Mouse (Mus musculus): ENCODE results near the gene Psma6. TPM values are rescaled to one million over a fixed set of nuclear protein-coding genes. Genes with fewer than 3 reads are reported as not detected.
"Not testable (repeated sequence)": the region's sequence is repeated elsewhere in the genome, so short reads cannot be mapped to it uniquely, and the experiment has no call there.

Gene Psma6
- 389 and 394 TPM in 2 replicates for polyA plus RNA-seq (2015; fragmentation: Nextera tagmentation; extraction: Ambion mirVana)

DNA sequence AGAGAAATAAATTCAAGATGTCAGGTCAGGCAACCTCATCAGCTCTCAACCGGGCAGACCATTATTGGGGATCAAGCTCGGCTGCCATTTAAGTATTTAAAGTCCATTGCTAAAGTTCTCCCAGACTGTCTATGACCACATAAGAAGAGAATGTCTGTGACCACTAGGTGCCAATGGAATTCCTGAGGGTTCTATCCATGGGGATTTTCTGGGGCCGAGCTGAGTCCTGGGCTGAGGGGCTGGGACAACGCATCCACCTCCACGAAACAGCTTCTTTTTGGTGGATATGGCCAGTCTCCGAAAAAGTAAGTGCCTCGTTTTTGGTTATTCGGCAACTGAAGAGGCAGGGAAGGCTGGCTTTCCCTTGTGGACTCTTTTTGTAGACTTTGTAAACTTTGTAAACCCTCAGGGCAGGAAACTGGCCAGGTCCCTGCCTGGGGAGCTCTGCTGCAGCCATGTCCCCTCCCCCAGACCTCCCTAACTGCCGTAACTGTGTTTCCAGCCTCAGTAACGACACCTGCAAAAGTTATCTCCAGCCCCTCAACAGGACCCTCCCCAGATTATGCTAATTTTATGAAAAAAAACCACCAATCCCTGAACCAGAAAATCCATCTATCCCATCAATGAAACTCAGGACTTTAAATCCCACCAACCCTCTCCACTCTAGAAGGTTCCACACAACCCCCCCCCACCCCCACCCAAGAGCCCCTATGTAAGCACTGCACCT lies at the start of gene Psma6:
Psma6 (plus strand) TSS at position 200 of the 727 bp plus-strand sequence.
- Histone ChIP-seq H3K27me3 (ENCODE audit: control insufficient read depth, insufficient read depth, low read depth, low read length) (no peaks in the 10 kb centered on the region), H3K27ac (ENCODE audit: low read length) (no peak within 1 kb of the TSS), H3K4me1 (replicated peaks; ENCODE audit: control insufficient read depth, insufficient read depth, low read length) (peaks cover 11% of the 10 kb centered on the region), H3K9me3 (ENCODE audit: control insufficient read depth, low read length) (no peaks in the 10 kb centered on the region), H3K4me2 (ENCODE audit: low read depth, low read length) (no peak within 1 kb of the TSS), H3K36me3 (ENCODE audit: control insufficient read depth, insufficient read depth, low read length) (no peaks in the 10 kb centered on the region), H3K9ac (ENCODE audit: low read length) (no peak within 1 kb of the TSS), H3K4me3 (ENCODE audit: low read length) (no peak within 1 kb of the TSS)
- ATAC-seq (ENCODE audit: low read depth): no peak
- WGBS: 62% methylated on average over 10 of the region's 10 CpGs

DNA sequence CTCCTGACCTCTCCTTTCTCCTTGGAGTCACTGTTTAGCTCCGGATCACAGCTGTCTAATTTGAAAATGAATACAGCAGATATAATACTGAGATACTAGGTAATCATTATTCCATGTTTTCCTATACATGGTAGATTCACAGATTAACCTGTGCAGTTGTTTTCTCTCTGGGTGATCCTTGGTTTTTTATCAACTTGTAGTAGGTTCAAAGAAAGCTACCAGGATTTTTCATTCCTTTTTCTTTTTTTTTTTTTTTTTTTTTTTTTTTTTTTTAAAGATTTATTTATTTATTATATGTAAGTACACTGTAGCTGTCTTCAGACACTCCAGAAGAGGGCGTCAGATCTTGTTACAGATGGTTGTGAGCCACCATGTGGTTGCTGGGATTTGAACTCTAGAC lies 45.5 kb upstream of the Psma6 start:
- not testable (repeated sequence) for H3K4me2 ChIP-seq (ENCODE audit: low read depth, low read length); ATAC-seq (ENCODE audit: low read depth); H3K27me3 ChIP-seq (ENCODE audit: control insufficient read depth, insufficient read depth, low read depth, low read length); H3K9ac ChIP-seq (ENCODE audit: low read length); H3K9me3 ChIP-seq (ENCODE audit: control insufficient read depth, low read length); H3K4me1 ChIP-seq (replicated peaks; ENCODE audit: control insufficient read depth, insufficient read depth, low read length); H3K36me3 ChIP-seq (ENCODE audit: control insufficient read depth, insufficient read depth, low read length); H3K27ac ChIP-seq (ENCODE audit: low read length); H3K4me3 ChIP-seq (ENCODE audit: low read length)
- 86% methylated on average over 1 of the region's 2 CpGs for WGBS

DNA sequence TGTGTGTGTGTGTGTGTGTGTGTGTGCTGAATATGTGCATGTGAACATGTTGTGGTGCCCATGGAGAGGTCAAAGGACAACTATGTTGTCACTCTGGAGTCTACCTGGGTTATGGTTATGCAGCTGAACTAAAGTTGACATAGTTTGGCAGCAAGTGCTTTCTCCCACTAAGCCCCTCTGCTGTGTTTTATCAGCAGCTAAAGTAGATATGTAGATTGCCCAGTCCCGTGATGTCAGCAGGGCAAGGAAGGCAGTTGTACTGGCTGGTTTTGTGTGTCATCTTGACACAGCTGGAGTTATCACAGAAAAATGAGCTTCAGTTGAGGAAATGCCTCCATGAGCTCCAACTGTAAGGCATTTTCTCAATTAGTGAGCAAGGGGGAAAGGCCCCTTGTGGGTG lies 41.0 kb upstream of the Psma6 start:
- H3K9me3 ChIP-seq (ENCODE audit: control insufficient read depth, low read length); H3K4me3 ChIP-seq (ENCODE audit: low read length); ATAC-seq (ENCODE audit: low read depth); H3K4me1 ChIP-seq (replicated peaks; ENCODE audit: control insufficient read depth, insufficient read depth, low read length); H3K27me3 ChIP-seq (ENCODE audit: control insufficient read depth, insufficient read depth, low read depth, low read length); H3K9ac ChIP-seq (ENCODE audit: low read length); H3K27ac ChIP-seq (ENCODE audit: low read length); H3K36me3 ChIP-seq (ENCODE audit: control insufficient read depth, insufficient read depth, low read length); H3K4me2 ChIP-seq (ENCODE audit: low read depth, low read length): not testable (repeated sequence)
- WGBS: 33% methylated on average over 1 of the region's 1 CpGs

DNA sequence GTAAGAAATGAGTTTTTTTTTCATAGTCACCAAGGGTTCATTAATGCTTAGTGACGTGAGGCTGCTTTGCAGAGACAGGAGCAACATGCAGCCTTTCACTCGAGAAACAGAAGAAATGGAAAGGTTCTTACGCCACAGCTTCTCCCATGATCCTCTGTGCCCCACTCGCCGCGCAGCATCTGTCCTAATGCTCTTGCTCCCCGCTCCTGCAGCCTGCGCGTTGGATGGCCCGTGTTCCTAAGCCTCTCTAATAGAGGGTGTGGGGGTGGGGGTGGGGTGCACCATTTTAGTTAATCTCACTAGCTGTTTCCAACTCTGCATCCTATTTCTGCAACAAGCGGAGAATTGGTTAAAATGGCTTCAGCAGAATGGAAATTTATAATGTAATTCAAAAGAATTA lies 40.0 kb upstream of the Psma6 start:
- H3K9me3 ChIP-seq (ENCODE audit: control insufficient read depth, low read length): no peaks in the 10 kb centered on the region
- WGBS: 81% methylated on average over 11 of the region's 11 CpGs
- ATAC-seq (ENCODE audit: low read depth): no peak
- H3K27me3 ChIP-seq (ENCODE audit: control insufficient read depth, insufficient read depth, low read depth, low read length): no peaks in the 10 kb centered on the region
- no peaks in the 10 kb centered on the region for H3K4me1 ChIP-seq (replicated peaks; ENCODE audit: control insufficient read depth, insufficient read depth, low read length)
- H3K27ac ChIP-seq (ENCODE audit: low read length): no peak overlapping the region; the same call in 1 of the 2 replicates
- H3K36me3 ChIP-seq (ENCODE audit: control insufficient read depth, insufficient read depth, low read length): no peaks in the 10 kb centered on the region
- no peak overlapping the region for H3K4me2 ChIP-seq (ENCODE audit: low read depth, low read length)
- no peak overlapping the region for H3K9ac ChIP-seq (ENCODE audit: low read length)
- H3K4me3 ChIP-seq (ENCODE audit: low read length): no peak overlapping the region

DNA sequence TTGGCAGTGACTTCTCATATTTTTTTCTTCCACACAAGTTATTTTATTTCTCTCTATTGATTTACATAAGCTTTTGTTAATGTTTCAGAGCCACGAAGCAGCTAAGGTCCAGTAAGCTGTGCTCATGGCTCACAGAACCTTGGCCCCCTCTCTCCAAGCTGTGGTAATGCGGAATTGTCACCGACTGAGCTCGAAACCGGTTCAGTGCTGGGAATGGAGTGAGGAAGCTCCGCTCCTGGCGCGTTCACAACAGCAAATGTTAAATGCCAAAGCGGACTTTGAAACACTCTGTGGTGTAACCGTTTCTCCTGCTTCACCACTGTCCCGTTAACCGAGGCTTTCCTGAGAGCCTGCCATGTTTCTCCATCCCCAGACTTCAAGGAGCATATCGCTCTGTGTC lies 39.4 kb upstream of the Psma6 start:
- Histone ChIP-seq H3K27me3 (ENCODE audit: control insufficient read depth, insufficient read depth, low read depth, low read length) (no peaks in the 10 kb centered on the region), H3K27ac (ENCODE audit: low read length) (peak overlapping the region; percentile 21; the same call in 1 of the 2 replicates), H3K4me1 (replicated peaks; ENCODE audit: control insufficient read depth, insufficient read depth, low read length) (no peaks in the 10 kb centered on the region), H3K9me3 (ENCODE audit: control insufficient read depth, low read length) (no peaks in the 10 kb centered on the region), H3K4me2 (ENCODE audit: low read depth, low read length) (no peak overlapping the region), H3K9ac (ENCODE audit: low read length) (no peak overlapping the region), H3K4me3 (ENCODE audit: low read length) (no peak overlapping the region; the same call in 1 of the 2 replicates), H3K36me3 (ENCODE audit: control insufficient read depth, insufficient read depth, low read length) (no peaks in the 10 kb centered on the region)
- ATAC-seq (ENCODE audit: low read depth): 0 out of 2 replicates have a peak, but pooled peaks have one; percentile 23
- WGBS: 67% methylated on average over 13 of the region's 13 CpGs

DNA sequence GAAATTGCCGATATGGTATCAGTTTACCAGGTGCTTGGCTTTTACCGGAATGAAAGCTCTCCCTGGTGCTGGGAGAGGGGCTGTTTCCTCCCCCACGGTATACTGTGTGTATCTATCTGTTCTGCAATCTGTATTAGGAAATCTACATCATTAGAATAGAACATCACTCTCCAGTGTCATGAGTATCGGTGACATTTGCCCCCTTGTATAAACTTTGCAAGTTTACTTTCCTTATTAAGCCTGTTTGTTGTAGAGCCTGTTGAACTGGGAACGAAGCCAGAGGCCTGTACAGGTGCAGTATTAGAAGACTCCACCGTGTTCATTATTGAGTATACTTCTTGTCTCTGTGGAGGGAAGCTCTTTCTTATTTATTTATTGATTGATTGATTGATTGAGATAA lies 30.6 kb upstream of the Psma6 start:
- H3K4me2 ChIP-seq (ENCODE audit: low read depth, low read length): peak overlapping the region; percentile 9; the same call in 1 of the 2 replicates
- ATAC-seq (ENCODE audit: low read depth): no peak

DNA sequence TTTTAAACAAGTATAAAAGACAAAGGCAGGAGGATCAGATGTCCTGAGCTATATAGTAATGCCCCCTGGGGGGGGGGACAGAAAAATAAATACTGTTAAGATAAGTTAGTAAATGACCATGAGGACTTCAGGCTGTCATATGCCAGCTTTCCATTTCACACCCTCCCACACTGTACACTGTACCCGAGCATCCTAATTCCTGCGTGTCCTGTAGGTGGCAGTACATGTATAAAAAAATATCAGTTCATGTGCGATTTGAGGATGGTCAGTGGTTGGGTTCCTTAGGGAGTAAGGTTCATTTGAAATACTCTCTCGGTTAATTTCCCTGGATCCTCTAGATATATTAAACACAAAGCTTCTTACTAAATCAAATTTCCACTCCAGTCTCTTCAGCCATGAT lies 29.1 kb upstream of the Psma6 start:
- H3K27ac ChIP-seq (ENCODE audit: low read length): no peak overlapping the region
- H3K9ac ChIP-seq (ENCODE audit: low read length): no peak overlapping the region
- H3K27me3 ChIP-seq (ENCODE audit: control insufficient read depth, insufficient read depth, low read depth, low read length): no peaks in the 10 kb centered on the region
- no peaks in the 10 kb centered on the region for H3K9me3 ChIP-seq (ENCODE audit: control insufficient read depth, low read length)
- peaks cover 7% of the 10 kb centered on the region for H3K4me1 ChIP-seq (replicated peaks; ENCODE audit: control insufficient read depth, insufficient read depth, low read length)
- 47% methylated on average over 4 of the region's 4 CpGs for WGBS
- no peak overlapping the region for H3K4me2 ChIP-seq (ENCODE audit: low read depth, low read length)
- peak; percentile 78 for ATAC-seq (ENCODE audit: low read depth)
- no peak overlapping the region for H3K4me3 ChIP-seq (ENCODE audit: low read length)
- no peaks in the 10 kb centered on the region for H3K36me3 ChIP-seq (ENCODE audit: control insufficient read depth, insufficient read depth, low read length)

More for the DNA sequence above, 30.6 kb upstream of the Psma6 start:
- Histone ChIP-seq H3K4me3 (ENCODE audit: low read length) (no peak overlapping the region), H3K4me1 (replicated peaks; ENCODE audit: control insufficient read depth, insufficient read depth, low read length) (peaks cover 7% of the 10 kb centered on the region), H3K9me3 (ENCODE audit: control insufficient read depth, low read length) (no peaks in the 10 kb centered on the region), H3K9ac (ENCODE audit: low read length) (no peak overlapping the region), H3K36me3 (ENCODE audit: control insufficient read depth, insufficient read depth, low read length) (no peaks in the 10 kb centered on the region), H3K27ac (ENCODE audit: low read length) (peak overlapping the region; percentile 11; the same call in 1 of the 2 replicates), H3K27me3 (ENCODE audit: control insufficient read depth, insufficient read depth, low read depth, low read length) (no peaks in the 10 kb centered on the region)
- WGBS: 29% methylated on average over 6 of the region's 6 CpGs

DNA sequence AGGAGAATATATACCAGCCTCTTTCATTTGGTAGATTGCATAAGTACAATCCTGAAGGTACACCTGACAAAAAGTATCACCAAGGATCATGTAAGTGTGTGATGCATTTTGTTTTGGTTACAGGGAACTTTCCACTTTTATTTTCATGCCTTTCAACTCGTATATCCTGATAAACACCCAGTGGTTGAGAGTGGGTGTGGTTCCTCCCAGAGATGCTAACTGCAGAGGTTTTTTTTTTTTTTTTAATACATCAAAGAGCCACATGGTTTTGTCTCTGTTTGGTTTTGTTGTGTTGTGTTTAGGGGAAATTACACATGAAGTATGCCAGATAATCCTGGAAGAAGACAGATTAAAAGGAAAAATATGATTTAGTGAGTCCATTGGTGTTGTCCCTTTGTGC lies 26.7 kb upstream of the Psma6 start:
- H3K4me3 ChIP-seq (ENCODE audit: low read length): no peak overlapping the region
- H3K36me3 ChIP-seq (ENCODE audit: control insufficient read depth, insufficient read depth, low read length): no peaks in the 10 kb centered on the region
- H3K9me3 ChIP-seq (ENCODE audit: control insufficient read depth, low read length): no peaks in the 10 kb centered on the region
- H3K4me1 ChIP-seq (replicated peaks; ENCODE audit: control insufficient read depth, insufficient read depth, low read length): peaks cover 7% of the 10 kb centered on the region
- no peak for ATAC-seq (ENCODE audit: low read depth)
- 35% methylated on average over 1 of the region's 1 CpGs for WGBS
- H3K27ac ChIP-seq (ENCODE audit: low read length): no peak overlapping the region
- no peaks in the 10 kb centered on the region for H3K27me3 ChIP-seq (ENCODE audit: control insufficient read depth, insufficient read depth, low read depth, low read length)
- H3K4me2 ChIP-seq (ENCODE audit: low read depth, low read length): no peak overlapping the region
- no peak overlapping the region for H3K9ac ChIP-seq (ENCODE audit: low read length)

DNA sequence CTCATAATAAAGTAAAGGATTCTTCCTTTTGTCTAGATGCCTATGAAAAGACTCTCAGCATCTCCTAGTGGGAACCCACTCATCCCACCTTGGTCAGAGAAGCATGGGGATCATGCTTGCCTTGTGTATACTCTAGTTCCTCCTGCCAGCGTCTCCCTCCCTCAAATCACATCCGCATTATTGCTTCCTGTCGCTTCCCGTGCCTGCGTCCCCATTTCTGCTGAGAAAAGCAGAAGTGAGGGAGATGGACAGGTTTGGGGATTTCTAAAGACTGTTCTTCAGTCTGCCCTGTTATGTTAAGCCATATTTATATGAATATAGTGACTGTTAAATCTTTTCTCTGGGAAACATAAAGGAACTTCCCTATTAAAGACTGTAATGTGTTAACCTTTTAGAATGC lies 23.1 kb upstream of the Psma6 start:
- H3K27ac ChIP-seq (ENCODE audit: low read length): no peak overlapping the region
- H3K9me3 ChIP-seq (ENCODE audit: control insufficient read depth, low read length): no peaks in the 10 kb centered on the region
- no peak overlapping the region for H3K4me3 ChIP-seq (ENCODE audit: low read length)
- WGBS: 73% methylated on average over 5 of the region's 5 CpGs
- no peaks in the 10 kb centered on the region for H3K36me3 ChIP-seq (ENCODE audit: control insufficient read depth, insufficient read depth, low read length)
- no peak for ATAC-seq (ENCODE audit: low read depth)
- no peaks in the 10 kb centered on the region for H3K4me1 ChIP-seq (replicated peaks; ENCODE audit: control insufficient read depth, insufficient read depth, low read length)
- no peaks in the 10 kb centered on the region for H3K27me3 ChIP-seq (ENCODE audit: control insufficient read depth, insufficient read depth, low read depth, low read length)
- no peak overlapping the region for H3K9ac ChIP-seq (ENCODE audit: low read length)
- no peak overlapping the region for H3K4me2 ChIP-seq (ENCODE audit: low read depth, low read length)

All from lung, embryonic 16.5 days (tissue).